Comparison of ENCODE assay signal across 11 mouse cellular contexts in the genomic region with DNA sequence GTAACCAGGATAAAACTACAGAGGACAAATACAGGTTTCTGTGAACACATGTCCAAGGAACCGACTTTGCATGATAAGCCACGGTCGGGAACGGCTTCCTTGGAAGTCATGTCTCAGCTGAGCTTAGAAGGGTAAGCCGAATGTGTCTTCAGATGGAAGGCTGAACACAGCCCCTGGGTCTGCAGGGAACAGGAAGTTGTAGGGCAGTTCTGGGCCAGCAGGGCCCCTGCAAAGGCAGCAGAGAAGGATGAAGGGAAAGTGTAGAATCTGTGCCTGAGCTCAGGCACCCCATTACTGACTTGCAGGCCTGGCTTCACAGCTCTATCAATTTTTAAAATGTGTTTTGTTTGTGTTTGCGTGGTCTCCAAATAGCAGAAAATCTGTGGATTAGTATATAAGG. TPM values are rescaled to one million over a fixed set of nuclear protein-coding genes. Genes with fewer than 3 reads are reported as not detected.
DNase-seq lines count a peak whose midpoint lies in the region; ATAC-seq and TF ChIP-seq lines count a peak whose summit lies in the region.
"Had no signal": no experiment of that assay in that cellular context is flagged by ENCODE, and none has a peak within 500 bp of the region (broad histone marks: within the 10 kb centered on the region; RNA-seq: fewer than 3 reads in every experiment).

No protein-coding gene starts in this region.

- H3K4me1 ChIP-seq in heart, embryonic 11.5 days (ENCODE audit: control insufficient read depth, insufficient read depth, low read length) = peaks cover 26% of the 10 kb centered on the region
- peaks cover 9% of the 10 kb centered on the region; the same call in 1 of the 2 replicates for H3K4me1 ChIP-seq in lung, postnatal 0 days (ENCODE audit: insufficient read depth, low read depth, low read length)
- H3K4me1 ChIP-seq in intestine, embryonic 16.5 days (ENCODE audit: control insufficient read depth, insufficient read depth, low read length) = peaks cover 7% of the 10 kb centered on the region; the same call in 1 of the 2 replicates

- TF ChIP-seq CTCF in lung, postnatal 0 days (IDR thresholded peaks at IDR 0.05) = 0 out of 2 replicates have a peak, but pooled peaks have one; percentile 10

- no peak for ATAC-seq in heart, embryonic 11.5 days (replicated peaks; ENCODE audit: insufficient number of reproducible peaks, low FRiP score, low TSS enrichment)
- no peak; the same call in 1 of the 2 replicates for ATAC-seq in lung, postnatal 0 days
- no peak for ATAC-seq in intestine, embryonic 16.5 days

- 59% methylated on average over 6 of the region's 6 CpGs for WGBS in heart, embryonic 11.5 days (ENCODE audit: insufficient replicate concordance)
- WGBS in lung, postnatal 0 days = 58% methylated on average over 6 of the region's 6 CpGs
- WGBS in intestine, embryonic 16.5 days = 57% methylated on average over 6 of the region's 6 CpGs

- peak overlapping the region; percentile 54 for H3K27ac ChIP-seq in heart, embryonic 11.5 days (ENCODE audit: low read depth, low read length)
- H3K27ac ChIP-seq in lung, postnatal 0 days (ENCODE audit: low read length) = 0 out of 2 replicates have a peak overlapping the region, but pooled peaks have one; percentile 23
- peak overlapping the region; percentile 33; the same call in 1 of the 2 replicates for H3K27ac ChIP-seq in intestine, embryonic 16.5 days (ENCODE audit: low read length)

- no peaks in the 10 kb centered on the region for H3K27me3 ChIP-seq in heart, embryonic 11.5 days (ENCODE audit: control insufficient read depth, insufficient read depth, low read length)
- H3K27me3 ChIP-seq in lung, postnatal 0 days (replicated peaks; ENCODE audit: insufficient read depth, low read length) = no peaks in the 10 kb centered on the region
- H3K27me3 ChIP-seq in intestine, embryonic 16.5 days (replicated peaks; ENCODE audit: control insufficient read depth, insufficient read depth, low read length) = no peaks in the 10 kb centered on the region

- H3K4me3 ChIP-seq in heart, embryonic 11.5 days (ENCODE audit: low read depth, low read length) = no peak overlapping the region
- H3K4me3 ChIP-seq in lung, postnatal 0 days (ENCODE audit: low read depth, low read length) = no peak overlapping the region
- no peak overlapping the region for H3K4me3 ChIP-seq in intestine, embryonic 16.5 days (ENCODE audit: low read length)

- no peaks in the 10 kb centered on the region for H3K36me3 ChIP-seq in heart, embryonic 11.5 days (ENCODE audit: control insufficient read depth, insufficient read depth, low read length)
- H3K36me3 ChIP-seq in lung, postnatal 0 days (ENCODE audit: insufficient read depth, low read length) = no peaks in the 10 kb centered on the region
- no peaks in the 10 kb centered on the region for H3K36me3 ChIP-seq in intestine, embryonic 16.5 days (ENCODE audit: control insufficient read depth, insufficient read depth, low read length)

- TF ChIP-seq EP300 in lung, postnatal 0 days (IDR thresholded peaks at IDR 0.05) = no peak

- no peak for DNase-seq in heart, adult 8-10 months (ENCODE audit: low spot score)
- no peak for DNase-seq in lung, postnatal 0 days (ENCODE audit: low spot score)
- DNase-seq in lung, postnatal 36 days = no peak
- peak; percentile 43 for DNase-seq in thymus, postnatal 10 days (ENCODE audit: low spot score in 2 of 2)
- DNase-seq in ovary, postnatal 14 days (ENCODE audit: low spot score) = no peak
- no peak for DNase-seq in frontal cortex, postnatal 36 days (ENCODE audit: low spot score in 2 of 2)
- DNase-seq: gastrocnemius, postnatal 25 days; lung, postnatal 14 days had no signal

- no peak overlapping the region for H3K9ac ChIP-seq in heart, embryonic 11.5 days (ENCODE audit: low read depth, low read length)
- H3K9ac ChIP-seq in lung, postnatal 0 days (replicated peaks; ENCODE audit: low read depth) = no peak overlapping the region
- no peak overlapping the region for H3K9ac ChIP-seq in intestine, embryonic 16.5 days (ENCODE audit: low read depth, low read length)

- no peaks in the 10 kb centered on the region for H3K9me3 ChIP-seq in heart, embryonic 11.5 days (replicated peaks; ENCODE audit: control insufficient read depth, low read length)
- no peaks in the 10 kb centered on the region for H3K9me3 ChIP-seq in lung, postnatal 0 days (ENCODE audit: low read length)
- H3K9me3 ChIP-seq in intestine, embryonic 16.5 days (ENCODE audit: control insufficient read depth, low read length) = no peaks in the 10 kb centered on the region

- no peak overlapping the region for H3K4me2 ChIP-seq in heart, embryonic 11.5 days
- H3K4me2 ChIP-seq in lung, postnatal 0 days (replicated peaks; ENCODE audit: low read depth, low read length) = no peak overlapping the region
- H3K4me2 ChIP-seq in intestine, embryonic 16.5 days (ENCODE audit: low read depth, low read length) = no peak overlapping the region

RNA-seq across cellular contexts. Expression of a gene that starts 22.2 kb away (rescaled TPM):
- polyA plus RNA-seq in heart, embryonic 11.5 days (2014; fragmentation: Nextera tagmentation; extraction: Ambion mirVana) = not detected in 2 replicates
- total RNA-seq in heart, adult 8-10 months (2022) = not detected
- not detected in 2 replicates for polyA plus RNA-seq in lung, postnatal 0 days (2015; fragmentation: Nextera tagmentation; extraction: Ambion mirVana)
- polyA plus RNA-seq in intestine, embryonic 16.5 days (2015; fragmentation: Nextera tagmentation; extraction: Ambion mirVana) = not detected in 2 replicates
- total RNA-seq: gastrocnemius, postnatal 25 days had no signal
- polyA plus RNA-seq: testis, adult 2 months had no signal

Comparison
In these comparisons a context has a peak if more than half of its experiments do, and no peak if none do; other contexts are left out.
1. DNase-seq: peak in thymus, postnatal 10 days (2 of 2); none in heart, adult 8-10 months (single experiment), lung, postnatal 0 days (single experiment), lung, postnatal 36 days (single experiment), ovary, postnatal 14 days (single experiment) and frontal cortex, postnatal 36 days (0 of 2).
2. Peak in every context shown above with its lines, with median percentiles within 50 percentile points of each other: H3K27ac ChIP-seq.